8 mouse cellular contexts compared by ENCODE assay signal in the genomic region with DNA sequence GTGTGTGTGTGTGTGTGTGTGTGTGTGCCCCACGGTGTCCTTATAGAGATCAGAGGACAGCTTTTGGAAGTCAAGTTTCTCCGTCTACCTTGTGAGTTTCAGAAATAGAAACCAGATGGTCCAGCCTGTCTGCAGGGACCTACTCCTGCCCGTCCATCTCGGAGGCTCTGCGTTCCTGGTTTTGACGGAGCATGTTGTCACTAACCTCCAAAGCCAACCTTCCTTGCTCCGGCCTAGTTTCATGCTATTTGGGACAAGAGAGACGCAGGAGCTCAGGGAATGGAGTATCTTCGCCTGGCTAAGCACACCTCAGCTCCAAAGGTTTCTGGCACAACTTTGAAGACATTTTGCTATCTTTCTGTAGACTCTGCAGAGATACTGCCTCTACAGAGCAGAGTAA. TPM values are rescaled to one million over a fixed set of nuclear protein-coding genes. Genes with fewer than 3 reads are reported as not detected.
DNase-seq lines count a peak whose midpoint lies in the region; ATAC-seq and TF ChIP-seq lines count a peak whose summit lies in the region.

No protein-coding gene starts in this region.

- no peaks in the 10 kb centered on the region for H3K36me3 ChIP-seq in G1E (replicated peaks)
- no peaks in the 10 kb centered on the region for H3K36me3 ChIP-seq in hindbrain, embryonic 12.5 days
- H3K36me3 ChIP-seq in midbrain, embryonic 13.5 days = no peaks in the 10 kb centered on the region

- H3K9me3 ChIP-seq in G1E (replicated peaks) = peaks cover 3% of the 10 kb centered on the region; the same call in 1 of the 2 replicates
- H3K9me3 ChIP-seq in hindbrain, embryonic 12.5 days (replicated peaks) = no peaks in the 10 kb centered on the region
- H3K9me3 ChIP-seq in midbrain, embryonic 13.5 days = no peaks in the 10 kb centered on the region

- H3K9ac ChIP-seq in hindbrain, embryonic 12.5 days = peak overlapping the region; percentile 39; the same call in 1 of the 2 replicates
- H3K9ac ChIP-seq in midbrain, embryonic 13.5 days (replicated peaks) = no peak overlapping the region

- H3K4me3 ChIP-seq in G1E (ENCODE audit: low read depth, low read length) = peak overlapping the region; percentile 63; the same call in 1 of the 2 replicates
- peak overlapping the region; percentile 27; the same call in 1 of the 2 replicates for H3K4me3 ChIP-seq in hindbrain, embryonic 12.5 days
- no peak overlapping the region for H3K4me3 ChIP-seq in midbrain, embryonic 13.5 days (replicated peaks)
- H3K4me3 ChIP-seq in lung, adult 2 months (replicated peaks; ENCODE audit: extremely low read depth, low read depth, low read length) = no peak overlapping the region

- peak overlapping the region; percentile 53 for H3K4me2 ChIP-seq in hindbrain, embryonic 12.5 days (replicated peaks)
- peak overlapping the region; percentile 60 for H3K4me2 ChIP-seq in midbrain, embryonic 13.5 days (replicated peaks)

- H3K4me1 ChIP-seq in G1E (ENCODE audit: insufficient read depth, low read depth, low read length) = peaks cover 67% of the 10 kb centered on the region
- H3K4me1 ChIP-seq in hindbrain, embryonic 12.5 days = peaks cover 42% of the 10 kb centered on the region
- H3K4me1 ChIP-seq in midbrain, embryonic 13.5 days (replicated peaks) = peaks cover 46% of the 10 kb centered on the region
- peaks cover 14% of the 10 kb centered on the region for H3K4me1 ChIP-seq in lung, adult 2 months (ENCODE audit: control insufficient read depth, insufficient read depth, low read length)

- no peak for TF ChIP-seq POLR2A in lung, adult 2 months (IDR thresholded peaks at IDR 0.05; ENCODE audit: borderline replicate concordance, extremely low read depth, low read depth, low read length)

- H3K27me3 ChIP-seq in G1E (ENCODE audit: insufficient read depth, low read length) = no peaks in the 10 kb centered on the region
- no peaks in the 10 kb centered on the region for H3K27me3 ChIP-seq in hindbrain, embryonic 12.5 days
- H3K27me3 ChIP-seq in midbrain, embryonic 13.5 days = no peaks in the 10 kb centered on the region

- WGBS in hindbrain, embryonic 12.5 days = 36% methylated on average over 9 of the region's 9 CpGs
- 43% methylated on average over 9 of the region's 9 CpGs for WGBS in midbrain, embryonic 13.5 days
- WGBS in lung, adult 2 months = 61% methylated on average over 9 of the region's 9 CpGs

- TF ChIP-seq CTCF in G1E (IDR thresholded peaks at IDR 0.05; ENCODE audit: low read depth, low read length) = no peak
- TF ChIP-seq CTCF in lung, adult 2 months (IDR thresholded peaks at IDR 0.05; ENCODE audit: insufficient read depth, low read length) = no peak

- DNase-seq in cerebellum, postnatal 4 days (ENCODE audit: low spot score in 2 of 2) = no peak
- no peak for DNase-seq in G1E (ENCODE audit: low spot score)
- DNase-seq in ovary, postnatal 10 days (ENCODE audit: low spot score) = no peak
- DNase-seq in lung, adult 2 months = no peak

- peak; percentile 69 for ATAC-seq in cerebellum, adult (ENCODE audit: insufficient number of reproducible peaks, low FRiP score, low TSS enrichment)
- no peak for ATAC-seq in G1E (ENCODE audit: extremely low read depth, insufficient number of reproducible peaks, low FRiP score, poor library complexity, severe bottlenecking)
- peak; percentile 37; the same call in 1 of the 2 replicates for ATAC-seq in erythroblast, adult 5-6 weeks (replicated peaks; ENCODE audit: low FRiP score, poor library complexity, severe bottlenecking)
- peak; percentile 5; the same call in 1 of the 2 replicates for ATAC-seq in hindbrain, embryonic 12.5 days (ENCODE audit: low FRiP score)
- no peak; the same call in 1 of the 2 replicates for ATAC-seq in midbrain, embryonic 13.5 days

- H3K27ac ChIP-seq in hindbrain, embryonic 12.5 days = peak overlapping the region; percentile 92
- peak overlapping the region; percentile 92 for H3K27ac ChIP-seq in midbrain, embryonic 13.5 days

RNA-seq across cellular contexts. Expression of a gene that starts 54.2 kb away (rescaled TPM):
- 217 and 257 TPM in 2 replicates for total RNA-seq in G1E (2014; fragmentation: Nextera tagmentation)
- total RNA-seq in G1E (2017) = 83.7 and 125 TPM in 2 replicates
- 57.8 and 76.7 TPM in 2 replicates for polyA plus RNA-seq in G1E (2012)
- total RNA-seq in erythroblast, adult 5-6 weeks (2015; ENCODE audit: low replicate concordance) = 125 and 149 TPM in 2 replicates
- total RNA-seq in erythroblast, adult 5-6 weeks (2017; ENCODE audit: low replicate concordance) = 546 and 581 TPM in 2 replicates
- polyA plus RNA-seq in hindbrain, embryonic 12.5 days (2016; fragmentation: Nextera tagmentation; extraction: Ambion mirVana) = 63.6 and 67.9 TPM in 2 replicates
- 48.5 and 57.4 TPM in 2 replicates for polyA plus RNA-seq in midbrain, embryonic 13.5 days (2015; fragmentation: Nextera tagmentation; extraction: Ambion mirVana)
- polyA plus RNA-seq in lung, adult 2 months (2012; rRNA removed) = 41.0 and 48.5 TPM in 2 replicates

Comparison
In these comparisons a context has a peak if more than half of its experiments do, and no peak if none do; other contexts are left out.
1. ATAC-seq: peak in cerebellum, adult (single experiment), erythroblast, adult 5-6 weeks (single experiment) and hindbrain, embryonic 12.5 days (single experiment); none in G1E (single experiment) and midbrain, embryonic 13.5 days (single experiment).
2. H3K4me3 ChIP-seq: peak in G1E (single experiment) and hindbrain, embryonic 12.5 days (single experiment); none in midbrain, embryonic 13.5 days (single experiment) and lung, adult 2 months (single experiment).